Mouse (Mus musculus) liver, embryonic 16.5 days (tissue): ENCODE data around the gene Gm826. TPM values are rescaled to one million over a fixed set of nuclear protein-coding genes. Genes with fewer than 3 reads are reported as not detected.

Experiments
- ATAC-seq: fragments of 200-750 bp; cut with Nextera tagmentation; 2 replicates; pipeline ENCODE4 v1.8.0; 2017; ENCODE audit warnings: low read depth, mild to moderate bottlenecking, moderate number of reproducible peaks, moderate library complexity
- H3K27ac ChIP-seq: fragments of 300-500 bp; sonication (generic); 2 replicates; pipeline ENCODE4 v1.5.1; 2014; ENCODE audit warnings: mild to moderate bottlenecking, low read length
- H3K27me3 ChIP-seq: fragments of 300-500 bp; sonication (generic); 2 replicates; pipeline ENCODE4 v1.6.1; 2014; ENCODE audit warnings: low read depth, low read length, mixed read lengths; ENCODE audit not compliant: control insufficient read depth, insufficient read depth
- H3K36me3 ChIP-seq: fragments of 300-500 bp; sonication (generic); 2 replicates; pipeline ENCODE4 v1.6.1; 2014; ENCODE audit warnings: mild to moderate bottlenecking; ENCODE audit not compliant: control insufficient read depth, insufficient read depth
- H3K4me1 ChIP-seq: fragments of 300-500 bp; sonication (generic); 2 replicates; pipeline ENCODE4 v1.6.1; 2014; ENCODE audit warnings: low read depth, low read length, mixed read lengths; ENCODE audit not compliant: control insufficient read depth
- H3K4me2 ChIP-seq: fragments of 300-500 bp; sonication (generic); 2 replicates; pipeline ENCODE4 v1.6.1; 2014; ENCODE audit warnings: low read depth, low read length, mixed read lengths
- H3K4me3 ChIP-seq: fragments of 300-500 bp; sonication (generic); 2 replicates; pipeline ENCODE4 v1.5.1; 2014; ENCODE audit warnings: low read depth, mild to moderate bottlenecking, low read length
- H3K9ac ChIP-seq: fragments of 300-500 bp; sonication (generic); 2 replicates; pipeline ENCODE4 v1.6.1; 2014; ENCODE audit warnings: low read depth, low read length
- H3K9me3 ChIP-seq: fragments of 300-500 bp; sonication (generic); replicated peaks from 2 replicates; pipeline ENCODE4 v1.6.1; 2016; ENCODE audit warnings: low read length; ENCODE audit not compliant: control insufficient read depth
- WGBS: fragments of 180-500 bp; shearing (Covaris S2); extraction: QIAGEN DNeasy Blood & Tissue Kit; methylation state at CpG from one replicate; pipeline ENCODE4 v1.1.7; 2014; ENCODE audit not compliant: insufficient replicate concordance; 5-methylcytosine and 5-hydroxymethylcytosine counted together
- polyA plus RNA-seq: library from polyadenylated mRNA; unstranded; fragments of >200 nt; fragmentation: Nextera tagmentation; extraction: Ambion mirVana; gene quantifications from 2 replicates; pipeline ENCODE4 v1.2.1, GENCODE M21; 2015

Gm826 gene
- polyA plus RNA-seq, 1 experiment from 2014 or later = 6.1 TPM

- no peaks in the 10 kb centered on the region for H3K9me3 ChIP-seq
- H3K4me3 ChIP-seq = no peak overlapping the region
- 30% methylated on average over 11 of the region's 11 CpGs for WGBS
- no peak overlapping the region for H3K4me2 ChIP-seq
- ATAC-seq = peak; percentile 50; the same call in 1 of the 2 replicates
- no peaks in the 10 kb centered on the region for H3K36me3 ChIP-seq
- no peak overlapping the region for H3K27ac ChIP-seq
- H3K27me3 ChIP-seq = no peaks in the 10 kb centered on the region
- no peaks in the 10 kb centered on the region for H3K4me1 ChIP-seq
- H3K9ac ChIP-seq = no peak overlapping the region
These were observed 66.0 kb downstream of the Gm826 start for GRCm38 (mm10) chr2:160267828-160268453.

DNA sequence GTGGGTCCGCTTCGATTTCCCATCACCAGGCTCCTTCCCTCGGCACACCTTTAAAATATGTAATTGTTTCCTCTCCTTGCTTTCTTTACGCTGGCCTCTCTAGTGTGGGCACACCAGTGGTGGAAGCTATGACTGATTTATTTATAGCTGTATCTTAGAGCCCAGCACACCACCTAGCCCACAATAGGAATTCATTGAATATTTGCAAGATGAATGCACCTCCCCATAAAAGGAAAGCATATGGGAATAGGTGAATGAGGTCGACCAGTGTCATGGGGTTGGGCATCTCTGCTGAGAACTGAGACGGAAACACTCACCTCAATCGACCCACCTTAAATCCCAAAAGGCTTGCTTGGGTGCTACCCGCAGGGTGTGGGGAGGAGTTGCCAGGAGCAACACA is 70.1 kb downstream of the Gm826 start:
- Histone ChIP-seq H3K9me3 (no peaks in the 10 kb centered on the region), H3K4me1 (no peaks in the 10 kb centered on the region), H3K27me3 (no peaks in the 10 kb centered on the region), H3K4me3 (no peak overlapping the region), H3K36me3 (no peaks in the 10 kb centered on the region), H3K4me2 (no peak overlapping the region), H3K27ac (no peak overlapping the region), H3K9ac (no peak overlapping the region)
- ATAC-seq = no peak
- WGBS = 71% methylated on average over 8 of the region's 8 CpGs

- Histone ChIP-seq H3K4me1 (no peaks in the 10 kb centered on the region), H3K27me3 (no peaks in the 10 kb centered on the region), H3K9me3 (no peaks in the 10 kb centered on the region), H3K4me2 (no peak overlapping the region), H3K9ac (no peak overlapping the region), H3K36me3 (no peaks in the 10 kb centered on the region), H3K4me3 (no peak overlapping the region), H3K27ac (no peak overlapping the region)
- ATAC-seq = no peak
- WGBS = 72% methylated on average over 3 of the region's 3 CpGs
These were observed 72.4 kb downstream of the Gm826 start for GRCm38 (mm10) chr2:160261538-160261937.

Other genes starting within 250 kb of the Gm826 start
- 4.3 and 5.2 TPM in 2 replicates for gene Mafb, start 32.9 kb upstream of the Gm826 start, polyA plus RNA-seq